Mouse (Mus musculus): ENCODE data around the gene 1700017B05Rik. TPM values are rescaled to one million over a fixed set of nuclear protein-coding genes. Genes with fewer than 3 reads are reported as not detected.
"Not testable (repeated sequence)": the region's sequence is repeated elsewhere in the genome, so short reads cannot be mapped to it uniquely, and the experiment has no call there.

The 1700017B05Rik gene
- 4.6 and 10.7 TPM in 2 replicates for polyA plus RNA-seq (2012; rRNA removed)

DNA sequence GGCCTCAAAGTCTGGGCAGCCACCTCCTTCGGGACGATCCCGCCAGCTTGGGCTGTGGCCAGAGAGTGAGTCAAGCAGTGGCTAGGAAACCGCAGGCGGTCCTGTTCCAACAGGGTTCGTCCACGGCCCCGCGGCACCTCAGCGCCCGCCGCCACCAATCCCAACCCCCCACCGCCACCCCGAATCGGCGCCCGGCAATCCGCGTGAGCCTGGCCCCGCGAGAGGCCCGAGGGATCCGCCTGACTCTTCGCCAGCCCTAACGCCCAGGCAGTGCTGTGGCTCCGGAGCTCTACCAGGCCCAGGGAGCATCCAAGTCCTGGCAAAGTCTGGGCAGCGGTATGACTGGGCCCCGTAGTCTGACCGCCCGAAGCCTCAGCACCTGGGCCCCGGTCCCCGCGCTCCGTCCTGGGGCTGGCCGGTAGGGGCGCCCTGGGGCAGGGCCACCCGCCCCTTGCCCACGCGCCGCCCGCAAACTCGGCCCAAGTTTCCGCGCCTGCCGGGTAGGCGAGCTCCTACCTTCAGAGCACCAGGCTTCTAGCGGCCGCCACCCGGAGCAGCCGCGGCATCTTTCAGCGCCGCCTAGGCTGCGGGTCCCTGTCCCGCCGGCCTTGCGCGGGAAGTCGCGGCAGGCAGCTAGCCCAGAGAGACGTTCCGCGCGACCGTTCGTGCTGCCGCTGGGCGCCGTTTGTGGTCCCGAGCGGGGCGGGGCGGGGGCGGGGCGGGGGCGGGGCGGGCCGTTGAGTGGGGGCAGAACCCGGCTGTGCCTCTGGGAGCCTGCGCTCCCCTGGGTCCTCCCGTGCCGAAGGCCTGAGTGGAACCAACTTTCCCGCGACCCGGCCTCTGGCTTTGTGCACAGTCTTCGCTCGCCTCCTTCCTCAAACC lies at the start of gene 1700017B05Rik:
TSS of gene 1700017B05Rik (minus strand) at position 700 of the 882 bp plus-strand sequence.
- DNase-seq (ENCODE audit: low spot score): peak; percentile 64

DNA sequence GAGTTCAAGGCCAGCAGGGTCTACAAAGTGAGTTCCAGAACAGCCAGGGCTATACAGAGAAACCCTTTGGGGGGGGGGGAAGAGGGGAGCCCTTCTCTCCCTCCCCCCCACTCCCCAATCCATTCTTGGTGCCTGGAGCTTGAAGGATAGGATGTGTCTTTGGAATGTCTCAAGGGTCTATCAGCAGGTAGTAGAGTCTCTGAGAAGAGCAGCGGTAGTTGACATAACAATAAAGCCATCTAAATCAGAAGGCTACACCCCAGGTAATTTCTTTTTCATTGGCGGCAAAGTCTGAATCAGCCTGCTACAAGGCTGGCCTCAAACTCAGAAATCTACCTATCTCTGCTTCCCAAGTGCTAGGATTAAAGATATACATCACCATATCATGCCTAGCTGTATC lies 48.5 kb upstream of the 1700017B05Rik start:
- DNase-seq (ENCODE audit: low spot score): no peak

DNA sequence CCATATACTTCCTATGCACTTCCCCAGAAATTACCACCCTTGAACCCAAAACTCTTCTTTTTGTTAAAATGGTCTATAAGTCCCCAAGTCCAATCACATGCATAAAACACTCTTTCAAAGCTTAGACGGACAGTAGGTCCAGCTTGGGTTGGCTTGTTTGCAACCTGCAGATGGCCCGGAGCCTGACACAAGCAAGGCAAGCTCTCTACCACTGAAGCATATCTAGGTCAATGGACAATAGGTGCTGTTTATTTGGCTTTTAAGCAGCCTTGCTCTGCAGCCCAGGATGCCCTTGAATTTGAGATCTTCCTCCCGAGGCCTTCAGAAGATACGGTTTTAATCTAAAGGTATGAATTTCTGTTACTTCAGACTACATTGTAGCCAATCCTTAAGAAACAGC lies 46.9 kb upstream of the 1700017B05Rik start:
- no peak for DNase-seq (ENCODE audit: low spot score)

DNA sequence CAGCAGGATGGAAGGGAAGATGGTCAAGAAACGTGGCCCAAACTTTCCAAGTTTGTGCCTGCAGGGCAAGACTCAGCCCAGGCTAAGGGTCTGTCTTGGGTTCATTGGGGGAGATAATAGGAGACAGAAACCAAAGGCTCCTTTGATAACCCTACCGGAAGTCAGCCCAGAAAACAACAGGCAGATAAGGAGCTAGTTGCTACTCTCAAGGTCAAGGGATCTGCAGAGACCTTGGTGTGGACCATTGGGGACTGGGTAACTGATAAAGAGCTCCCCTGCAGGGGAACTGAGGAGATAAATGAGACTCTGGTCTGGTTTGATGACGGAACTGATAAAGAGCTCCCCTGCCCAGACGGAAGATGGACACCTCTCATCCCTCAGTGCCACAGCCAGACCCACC lies 45.0 kb upstream of the 1700017B05Rik start:
- DNase-seq (ENCODE audit: low spot score): no peak

DNA sequence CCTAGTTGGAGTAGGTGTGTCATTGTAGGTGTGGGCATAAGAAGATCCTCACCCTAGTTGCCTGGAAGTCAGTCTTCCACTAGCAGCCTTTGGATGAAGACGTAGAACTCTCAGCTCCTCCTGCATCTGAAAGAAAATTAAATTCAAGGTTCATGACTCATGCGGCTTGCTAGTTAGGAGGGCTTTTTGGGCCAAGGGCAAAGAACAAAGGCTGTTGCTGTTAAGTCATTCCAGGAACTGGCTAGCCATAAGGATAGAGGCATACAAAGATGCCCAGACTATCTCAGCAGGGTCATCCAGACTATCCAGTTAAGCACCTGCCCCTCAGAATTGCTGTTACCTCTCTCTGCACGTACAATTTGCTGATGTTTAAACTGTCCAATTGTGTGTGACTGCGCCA lies 42.3 kb upstream of the 1700017B05Rik start:
- not testable (repeated sequence) for DNase-seq (ENCODE audit: low spot score)

DNA sequence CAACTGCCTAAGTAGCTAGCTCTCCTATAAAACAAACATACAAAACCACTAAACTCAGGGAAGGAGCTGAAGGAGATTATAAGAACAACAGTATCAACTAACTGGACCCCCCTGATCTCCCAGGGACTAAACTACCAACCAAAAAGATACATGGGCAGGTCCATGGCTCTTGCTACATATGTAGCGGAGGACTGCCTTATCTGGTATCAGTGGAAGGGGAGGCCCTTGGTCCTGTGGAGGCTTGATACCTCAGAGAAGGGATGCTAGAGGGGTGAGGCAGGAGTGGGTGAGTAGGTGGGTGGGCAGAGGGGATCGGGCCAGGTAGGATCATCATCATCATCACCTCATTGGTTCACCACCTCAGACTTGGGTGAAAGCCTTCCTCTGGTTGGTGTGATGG lies 41.8 kb upstream of the 1700017B05Rik start:
- DNase-seq (ENCODE audit: low spot score): no peak

DNA sequence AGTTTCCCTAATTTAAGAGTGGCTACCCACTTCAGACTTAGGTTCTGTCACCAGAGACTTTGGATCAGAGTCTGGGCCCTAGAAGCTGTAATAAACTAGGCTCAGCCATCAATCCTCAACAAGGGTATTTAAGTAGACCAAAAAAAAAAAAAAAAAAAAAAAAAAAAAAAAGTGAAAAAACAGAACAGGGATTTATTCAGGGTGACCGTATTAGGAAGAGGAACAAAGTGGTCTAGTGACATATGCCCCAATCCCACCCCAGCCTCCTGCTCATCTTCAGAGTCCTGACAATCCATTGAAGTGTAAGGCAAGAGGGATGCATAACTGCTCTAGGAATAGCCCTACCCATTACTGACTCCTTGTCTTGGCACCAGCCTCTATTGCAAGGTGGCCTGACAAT lies 40.9 kb upstream of the 1700017B05Rik start:
- DNase-seq (ENCODE audit: low spot score): no peak

DNA sequence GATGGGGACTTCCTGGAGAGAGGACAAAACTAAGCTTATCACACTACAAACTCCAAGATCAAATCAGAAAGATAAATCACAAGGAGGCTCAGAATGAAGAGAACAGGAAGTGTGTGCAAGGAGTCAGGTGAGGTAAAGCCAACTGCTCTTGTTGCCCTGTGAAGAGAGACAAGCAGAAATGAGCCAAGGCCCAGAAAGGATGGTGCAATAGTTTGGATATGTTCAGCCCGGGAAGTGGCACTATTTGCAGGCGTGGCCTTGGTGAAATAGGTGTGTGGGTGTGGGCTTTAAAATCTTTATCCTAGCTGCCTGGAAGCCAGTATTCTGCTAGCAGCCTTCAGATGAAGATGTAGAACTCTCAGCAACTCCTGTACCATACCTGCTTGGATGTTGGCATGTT lies 38.4 kb upstream of the 1700017B05Rik start:
- DNase-seq (ENCODE audit: low spot score): no peak

DNA sequence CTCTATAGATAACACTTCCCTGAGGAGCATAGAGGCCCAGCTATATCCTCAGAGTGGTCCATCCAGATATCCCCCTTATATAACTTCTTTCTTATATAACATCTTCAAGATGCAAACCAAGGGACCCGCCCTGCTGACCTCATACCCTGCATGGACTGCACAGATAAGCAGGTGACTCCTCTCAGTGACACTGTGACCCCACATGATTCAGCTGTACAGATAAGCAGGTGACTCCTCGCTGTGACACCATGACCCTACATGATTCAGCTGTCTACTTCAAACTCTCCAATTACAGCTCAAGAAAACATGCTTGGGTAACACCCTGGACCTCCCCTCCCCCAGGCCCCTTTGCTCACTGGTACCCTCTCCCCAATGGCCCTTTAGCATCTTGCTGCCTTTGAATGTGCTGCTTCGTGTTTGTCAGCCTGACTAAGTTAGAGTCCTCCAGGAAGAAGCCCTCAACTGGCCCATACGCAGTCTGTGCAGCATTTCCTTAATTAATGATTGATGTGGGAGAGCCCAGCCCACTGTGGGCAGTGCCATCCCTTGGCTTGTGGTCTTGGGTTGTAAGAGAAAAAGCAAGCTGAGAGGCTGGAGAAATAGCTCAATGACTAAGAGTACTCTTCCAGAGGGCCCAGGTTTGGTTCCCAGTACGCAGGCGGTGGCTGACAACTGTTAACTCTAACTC lies 37.5 kb upstream of the 1700017B05Rik start:
- no peak for DNase-seq (ENCODE audit: low spot score)

DNA sequence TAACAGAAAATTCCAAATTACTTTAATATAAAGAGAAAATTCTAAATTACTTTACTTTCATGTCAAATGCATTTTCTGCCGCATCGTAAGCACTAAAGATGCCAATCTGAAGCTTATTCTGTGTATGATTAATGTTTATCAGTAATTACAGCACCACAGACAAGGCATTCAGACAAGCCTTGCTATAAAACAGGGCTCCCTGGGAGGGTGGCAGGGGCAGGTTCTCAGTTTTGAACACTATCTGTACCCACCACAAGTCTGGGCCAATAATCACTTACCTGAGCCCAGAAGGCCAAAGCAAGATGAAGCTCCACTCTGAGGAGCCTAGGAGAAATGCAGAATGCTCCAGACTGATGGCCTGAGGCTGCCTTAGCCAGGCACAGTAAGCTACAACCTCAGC lies 35.5 kb upstream of the 1700017B05Rik start:
- DNase-seq (ENCODE audit: low spot score): no peak

DNA sequence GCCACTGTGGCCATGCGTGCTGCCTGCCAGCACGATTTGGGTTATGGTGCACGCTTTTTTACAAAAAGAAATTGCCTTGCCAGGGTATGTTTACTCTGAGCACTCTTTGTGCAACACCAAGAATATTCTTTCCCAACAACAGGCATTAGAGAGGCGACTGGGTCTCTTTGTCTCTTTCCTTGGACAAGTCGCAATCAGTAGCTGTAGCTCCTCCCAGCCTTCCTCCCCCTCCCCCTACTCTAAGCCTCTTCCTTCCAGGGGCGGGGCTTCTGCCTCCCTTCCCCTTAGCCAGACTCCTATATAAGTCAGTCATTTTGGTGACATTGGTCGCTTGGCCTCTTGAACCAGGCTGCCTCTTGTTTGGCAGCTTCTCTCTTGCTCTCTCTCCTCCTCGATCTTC lies 33.9 kb upstream of the 1700017B05Rik start:
- no peak for DNase-seq (ENCODE audit: low spot score)

DNA sequence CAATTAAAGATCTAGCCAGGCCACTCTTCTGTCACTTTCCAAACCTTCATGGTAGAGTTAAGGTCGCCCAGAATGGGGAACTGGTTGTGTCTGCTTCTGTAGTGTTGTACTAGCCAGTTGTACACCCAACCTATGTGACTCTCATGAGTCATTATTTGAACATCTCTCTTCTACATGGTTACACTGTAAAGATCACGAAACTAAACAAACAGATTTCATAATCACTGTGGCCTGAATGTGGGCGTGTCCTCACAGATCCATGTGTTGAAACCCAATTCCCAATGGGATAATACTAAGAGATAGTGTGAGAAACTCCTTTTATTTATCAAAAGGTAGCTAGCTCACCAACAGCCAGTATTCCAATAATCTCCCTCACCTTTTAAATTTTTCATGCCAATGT lies 33.3 kb upstream of the 1700017B05Rik start:
- no peak for DNase-seq (ENCODE audit: low spot score)

DNA sequence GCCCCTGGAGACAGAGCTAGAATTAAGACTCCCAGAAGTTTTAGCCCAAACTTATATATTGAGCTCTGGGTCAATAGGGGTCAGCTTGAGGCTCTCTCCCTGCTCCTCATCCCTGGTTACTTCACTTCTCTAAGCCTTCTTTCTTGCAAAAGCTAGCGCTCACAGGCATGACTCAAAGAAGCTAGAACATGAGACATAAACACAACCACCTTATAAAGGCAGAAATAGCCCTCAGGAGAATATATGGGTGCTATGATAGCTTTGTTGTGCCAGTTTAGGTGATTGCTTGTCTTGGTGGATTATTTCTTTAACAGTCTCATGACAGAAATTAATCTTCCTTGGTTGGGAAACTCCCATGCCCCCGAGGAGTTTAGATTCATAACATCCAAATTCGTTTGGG lies 32.5 kb upstream of the 1700017B05Rik start:
- no peak for DNase-seq (ENCODE audit: low spot score)

DNA sequence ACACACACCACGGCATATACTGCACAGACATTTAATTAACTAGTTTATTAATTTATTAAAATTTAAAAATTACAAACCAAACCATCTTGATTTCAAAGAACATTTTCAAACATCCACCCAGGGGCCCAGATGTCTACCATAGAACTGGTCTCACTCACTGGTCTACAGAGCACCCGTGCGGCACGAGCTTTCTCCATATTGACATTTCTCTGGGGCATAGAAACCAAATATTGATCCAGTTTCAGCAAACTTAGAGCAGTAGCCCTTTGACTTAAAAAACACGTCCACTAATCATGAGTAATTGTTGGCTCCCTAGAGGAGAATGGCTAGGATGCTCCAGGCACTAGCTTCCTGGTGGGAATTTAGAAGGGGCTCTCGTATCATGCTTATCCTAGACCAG lies 24.8 kb upstream of the 1700017B05Rik start:
- no peak for DNase-seq (ENCODE audit: low spot score)

DNA sequence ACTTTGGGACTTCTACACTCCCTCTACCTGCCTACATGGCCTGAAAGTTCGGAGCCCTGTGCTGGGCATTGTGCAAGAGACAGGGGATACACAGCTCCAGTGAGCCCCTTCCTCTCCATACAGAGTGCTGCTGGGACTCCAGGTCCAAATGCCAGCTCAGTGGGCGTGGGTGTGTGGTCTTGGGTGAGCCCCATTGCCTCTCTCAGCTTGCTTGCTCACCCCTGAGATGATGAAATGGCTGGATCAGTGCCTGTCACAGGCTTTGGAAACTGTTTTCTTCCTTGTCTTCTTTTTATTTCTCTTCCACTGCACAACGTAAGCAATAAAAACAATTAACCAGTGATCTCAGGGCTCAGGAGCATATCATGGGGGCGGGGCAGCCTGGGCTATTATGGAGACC lies 20.9 kb upstream of the 1700017B05Rik start:
- DNase-seq (ENCODE audit: low spot score): no peak

DNA sequence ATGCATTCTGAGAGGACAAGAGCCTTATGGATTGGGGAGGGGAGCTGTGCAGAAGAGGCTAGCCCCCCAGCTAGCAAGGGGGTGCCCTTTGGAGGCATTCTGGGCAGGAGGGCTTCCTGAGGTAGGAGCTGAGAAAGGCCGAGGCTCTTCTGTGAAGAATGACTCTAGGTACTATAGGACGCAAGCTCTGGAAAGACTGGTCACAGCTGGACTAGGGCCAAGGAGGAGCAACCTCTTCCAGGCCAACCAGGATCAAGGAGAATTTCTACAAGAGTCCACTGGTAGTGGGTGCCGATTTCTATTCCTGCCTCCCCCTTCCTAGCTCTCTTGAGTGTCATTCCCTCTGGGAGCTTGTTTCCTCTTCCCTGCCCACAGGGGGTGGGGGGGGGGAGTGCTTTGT lies 20.3 kb upstream of the 1700017B05Rik start:
- no peak for DNase-seq (ENCODE audit: low spot score)

DNA sequence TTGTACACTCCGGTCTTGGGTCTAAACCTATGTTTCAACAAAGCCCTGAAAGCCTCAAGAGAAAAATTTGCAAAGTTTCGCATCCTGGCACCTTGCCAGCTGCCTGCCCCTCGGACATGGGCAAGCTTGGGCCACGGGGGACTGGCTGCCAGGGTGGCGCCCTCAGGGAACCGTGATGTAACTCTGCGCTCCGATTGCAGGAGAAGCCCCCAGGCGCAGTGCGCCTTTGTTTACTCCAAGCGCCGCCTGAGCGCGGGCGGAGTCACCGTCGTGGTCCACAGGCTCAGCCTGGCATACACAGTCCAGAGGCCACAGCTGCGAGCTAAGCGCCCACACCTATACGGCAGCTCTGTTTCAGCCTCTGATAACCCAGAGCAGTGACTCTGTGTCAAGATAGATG lies 19.1 kb upstream of the 1700017B05Rik start:
- no peak for DNase-seq (ENCODE audit: low spot score)

DNA sequence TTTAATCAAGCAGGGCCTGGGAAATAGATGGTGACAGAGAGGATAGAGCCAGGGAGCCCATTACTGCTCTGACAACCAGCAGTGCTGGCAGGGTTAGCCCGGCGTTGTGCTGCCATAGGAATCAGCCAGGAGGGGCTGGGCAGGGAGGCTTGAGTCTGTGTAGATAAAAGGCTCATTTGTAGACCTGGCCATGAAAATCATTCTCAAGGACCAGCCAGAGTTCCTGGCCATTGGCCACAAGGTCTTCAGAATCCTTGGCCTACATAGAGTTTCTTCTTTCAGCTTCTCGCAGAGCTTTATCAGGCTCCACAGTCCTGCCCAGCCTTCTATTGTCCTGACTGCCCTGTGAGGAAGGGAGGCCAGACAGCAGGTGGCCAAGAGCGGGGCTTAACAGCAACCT lies 17.0 kb upstream of the 1700017B05Rik start:
- DNase-seq (ENCODE audit: low spot score): no peak

DNA sequence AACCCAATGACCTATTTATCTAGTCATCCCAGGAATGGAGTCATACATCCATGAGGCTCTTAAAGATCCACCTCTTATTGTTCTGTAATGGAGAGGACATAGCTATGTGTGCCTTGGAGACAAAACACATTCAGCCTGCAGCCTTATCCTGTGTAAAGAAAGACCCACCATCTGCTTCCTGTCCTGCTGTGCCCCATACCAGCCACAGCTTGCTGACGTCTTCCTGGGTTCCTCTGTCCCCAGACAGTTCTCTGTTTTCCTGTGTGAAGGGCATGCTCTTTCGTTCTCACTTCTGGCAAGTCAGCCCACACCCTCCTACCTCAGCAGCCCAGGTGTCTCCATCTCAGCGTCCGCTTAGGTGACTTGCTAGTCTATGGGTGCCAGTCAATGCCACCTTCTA lies 15.9 kb upstream of the 1700017B05Rik start:
- DNase-seq (ENCODE audit: low spot score): no peak

DNA sequence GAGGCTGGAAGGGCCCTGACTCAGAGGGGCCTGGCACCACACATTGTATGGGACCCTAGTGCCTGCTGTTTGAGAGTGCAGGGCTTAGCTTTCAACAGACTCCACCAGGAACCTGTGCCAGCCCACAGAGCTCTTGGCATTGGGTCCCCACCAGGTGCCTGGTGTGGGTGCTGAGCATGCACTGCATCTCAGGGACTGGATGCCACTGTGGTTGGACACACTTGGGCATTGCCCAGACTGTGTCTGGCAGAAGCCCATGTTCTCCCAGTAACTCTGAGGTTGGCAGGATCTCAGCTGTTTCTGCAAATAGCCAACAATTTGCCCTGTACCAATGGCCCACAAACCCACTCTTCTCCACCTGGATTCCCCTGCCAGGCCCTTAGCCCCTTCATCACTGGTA lies 13.9 kb upstream of the 1700017B05Rik start:
- DNase-seq (ENCODE audit: low spot score): no peak

DNA sequence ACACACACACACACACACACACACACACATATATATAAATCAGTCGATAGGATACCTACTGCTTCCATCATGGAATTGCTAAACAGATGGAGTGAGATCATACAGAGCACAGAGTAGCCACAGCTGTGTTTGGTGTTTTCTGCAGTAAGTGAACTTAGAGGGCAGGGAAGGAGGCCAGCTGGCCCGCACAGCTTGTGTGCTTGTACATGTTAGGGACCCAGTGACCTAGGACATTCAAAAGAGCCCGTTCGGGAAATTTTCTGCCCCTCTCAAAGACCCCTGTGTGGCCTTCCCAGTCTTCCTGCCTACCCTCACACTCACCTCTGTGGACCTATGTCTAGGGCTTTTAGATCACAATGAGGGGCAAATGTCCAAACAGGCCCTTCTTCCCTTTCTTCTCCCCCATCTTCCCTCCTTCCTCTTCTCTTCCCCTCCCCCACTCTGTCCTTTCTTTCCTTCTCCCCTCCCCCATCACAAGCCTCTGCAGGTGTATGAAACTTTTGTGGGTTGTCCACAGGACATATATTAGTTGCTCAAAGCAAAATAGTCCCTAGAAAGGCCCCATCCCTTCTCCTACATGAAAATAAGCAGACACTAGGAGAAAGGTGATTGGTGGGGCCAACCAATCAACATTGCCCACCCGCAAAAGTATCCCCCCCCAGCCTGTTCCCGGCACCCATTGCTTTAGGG lies 11.5 kb upstream of the 1700017B05Rik start:
- DNase-seq (ENCODE audit: low spot score): no peak

DNA sequence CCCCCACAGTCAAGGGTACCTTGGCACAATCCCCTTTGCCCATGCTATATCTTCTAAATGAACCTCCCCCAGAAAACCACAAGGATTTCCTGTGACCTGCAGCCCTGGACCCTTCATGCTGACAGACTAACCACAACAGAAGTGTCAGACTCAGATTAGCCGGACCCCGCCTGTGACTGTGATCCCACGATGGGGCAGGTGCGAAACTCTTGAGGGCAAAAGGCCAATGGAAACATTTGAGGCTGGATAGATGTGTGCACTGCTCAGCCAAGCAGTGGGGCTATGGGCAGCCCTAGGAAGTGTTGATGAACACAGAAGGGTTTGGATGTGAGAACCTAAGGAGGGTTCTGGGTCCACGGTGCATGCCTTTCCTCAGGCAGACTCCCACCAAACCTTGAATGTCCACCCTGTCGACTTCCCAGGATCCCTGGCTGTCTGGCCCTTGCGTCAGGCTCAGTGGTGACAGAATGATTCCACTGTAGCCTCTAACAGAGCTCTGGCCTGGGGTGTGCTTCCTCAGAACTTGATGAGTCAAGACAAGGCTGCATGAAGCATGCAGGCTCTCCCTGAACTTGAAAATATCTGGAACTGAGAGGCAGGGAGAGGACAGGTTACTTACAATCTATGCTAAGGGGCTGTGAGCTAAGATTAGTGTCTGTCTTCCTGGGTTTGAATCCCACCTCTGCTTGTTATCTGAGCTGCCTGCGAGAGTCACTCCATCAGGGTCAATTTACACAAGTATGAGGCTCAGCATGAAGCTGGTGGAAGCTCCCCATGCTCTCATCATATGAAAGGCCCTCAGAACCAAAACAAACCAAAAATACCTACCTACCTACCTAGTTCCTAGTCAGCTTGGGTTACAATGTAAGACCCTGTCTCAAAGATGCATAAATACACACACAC lies 10.7 kb upstream of the 1700017B05Rik start:
- DNase-seq (ENCODE audit: low spot score): no peak
